Mouse (Mus musculus) bone marrow, adult 2 months (tissue): ENCODE data around the gene Mettl17.

Source experiments
- CTCF ChIP-seq: fragments of 200-500 bp; IDR thresholded peaks from 2 replicates; pipeline ENCODE4 v1.5.1; 2011; ENCODE audit warnings: low read length, control low read depth; ENCODE audit not compliant: control insufficient read depth, insufficient read depth
- POLR2A ChIP-seq: fragments of 200-500 bp; IDR thresholded peaks from 2 replicates; pipeline ENCODE4 v1.6.1; 2011; ENCODE audit warnings: low read depth, mild to moderate bottlenecking, control low read depth, low read length, borderline replicate concordance; ENCODE audit not compliant: control insufficient read depth

DNA sequence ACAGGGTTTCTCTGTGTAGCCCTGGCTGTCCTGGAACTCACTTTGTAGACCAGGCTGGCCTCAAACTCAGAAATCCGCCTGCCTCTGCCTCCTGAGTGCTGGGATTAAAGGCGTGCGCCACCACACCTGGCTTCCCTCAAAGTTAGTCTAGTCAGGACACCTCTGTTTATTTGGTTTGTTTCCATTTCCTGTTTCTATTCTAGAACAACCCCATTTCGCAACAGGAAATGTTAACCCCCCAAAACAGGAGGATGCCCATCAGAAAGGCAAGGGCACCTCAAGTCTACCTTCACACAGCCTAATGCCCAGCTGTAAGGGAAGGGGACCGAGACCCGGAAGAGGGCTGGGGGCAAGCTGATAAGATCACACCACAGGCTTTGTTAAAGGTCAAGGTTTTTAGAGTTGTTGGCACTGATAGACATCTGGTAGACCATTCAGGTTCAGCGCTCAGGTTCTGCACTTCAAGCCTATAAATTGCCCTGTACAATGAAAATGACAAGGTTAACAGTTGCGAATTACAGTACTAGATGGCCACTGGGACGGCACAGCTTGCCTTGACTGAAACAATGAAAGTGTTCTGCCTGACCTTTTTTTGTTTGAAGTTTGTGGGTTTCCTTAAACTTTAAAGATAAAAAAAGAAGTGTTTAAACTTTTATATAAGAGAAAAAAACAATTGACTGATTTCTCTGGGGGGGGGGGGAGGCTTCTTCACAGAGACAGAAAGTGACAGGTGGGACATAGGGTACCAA, 7.7 kb downstream of the Mettl17 start, which contains the start of gene Slc39a2:
- no peak for TF ChIP-seq CTCF
- TF ChIP-seq POLR2A, result no peak
